Mouse (Mus musculus): ENCODE measurements around the gene Tjp2. TPM values are rescaled to one million over a fixed set of nuclear protein-coding genes. Genes with fewer than 3 reads are reported as not detected.

Tjp2 gene
- total RNA-seq, 2 experiments from 2014 or later, result 21.8 to 23.2 TPM

DNA sequence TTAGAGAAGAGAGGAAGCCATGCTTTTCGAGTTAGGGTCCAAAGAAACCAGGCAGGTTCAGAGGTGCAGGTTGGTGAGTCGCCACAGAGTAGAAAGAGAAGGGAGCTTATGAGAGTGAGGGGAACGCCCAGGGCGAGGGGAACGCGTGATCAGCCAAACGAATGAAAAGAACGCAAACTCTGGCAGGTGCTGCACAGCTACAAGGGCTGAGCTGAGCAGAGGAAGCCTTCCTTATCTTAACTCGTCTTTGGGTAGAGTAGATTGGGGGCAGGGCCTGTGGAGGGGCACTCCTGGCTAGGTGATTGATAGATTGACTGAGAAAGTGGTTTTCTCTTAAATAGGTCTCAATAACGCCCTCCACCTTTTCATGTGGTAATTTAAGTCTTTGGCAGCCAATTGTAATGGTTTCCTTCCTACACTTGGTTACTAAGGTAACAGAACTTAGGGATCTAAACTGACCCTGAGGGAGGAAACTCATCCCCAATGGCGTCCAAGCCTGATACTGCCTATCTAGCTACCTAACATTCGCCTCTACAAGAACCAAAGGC is 160.4 kb downstream of the Tjp2 start:
- DNase-seq (ENCODE audit: low spot score in 2 of 2), result no peak

DNA sequence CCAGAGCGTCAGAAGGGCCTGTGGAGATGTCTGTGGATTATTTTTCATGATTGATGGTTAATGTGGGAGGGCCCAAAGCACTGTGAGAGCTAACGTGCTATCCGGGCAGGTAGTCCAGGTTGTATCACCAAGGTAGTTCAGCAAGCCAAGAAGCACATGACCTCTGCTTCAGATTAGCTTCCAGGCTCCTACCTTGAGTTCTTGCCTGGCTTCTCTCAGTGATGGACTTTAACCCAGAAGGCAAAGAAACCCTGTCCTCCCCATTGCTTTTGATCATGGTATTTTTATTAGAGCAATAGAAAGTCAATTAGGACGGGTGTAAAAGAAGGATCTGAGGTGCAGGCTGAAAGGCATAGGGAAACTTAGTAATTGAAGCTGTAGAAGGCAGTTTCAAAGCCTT is 161.2 kb downstream of the Tjp2 start:
- no peak for DNase-seq (ENCODE audit: low spot score in 2 of 2)

DNA sequence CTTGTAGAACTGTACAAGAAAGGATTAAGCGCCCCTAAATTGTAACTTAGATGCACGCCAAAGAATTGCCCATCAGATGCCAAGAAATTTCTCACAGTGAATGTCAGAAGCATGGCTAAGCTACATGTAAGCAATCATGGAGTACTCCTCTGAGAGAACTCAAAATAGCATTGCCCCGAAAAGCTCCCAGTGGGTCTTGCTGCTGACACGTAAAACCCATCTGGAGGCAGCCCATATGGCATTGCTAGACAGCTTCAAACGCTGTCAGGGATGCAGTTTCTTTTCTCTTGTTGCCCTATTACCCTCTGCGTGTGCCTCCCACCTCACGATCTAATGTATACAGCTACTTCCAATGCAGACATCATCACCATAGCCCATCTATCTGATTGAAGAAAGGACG is 166.0 kb downstream of the Tjp2 start:
- DNase-seq (ENCODE audit: low spot score in 2 of 2), result no peak

DNA sequence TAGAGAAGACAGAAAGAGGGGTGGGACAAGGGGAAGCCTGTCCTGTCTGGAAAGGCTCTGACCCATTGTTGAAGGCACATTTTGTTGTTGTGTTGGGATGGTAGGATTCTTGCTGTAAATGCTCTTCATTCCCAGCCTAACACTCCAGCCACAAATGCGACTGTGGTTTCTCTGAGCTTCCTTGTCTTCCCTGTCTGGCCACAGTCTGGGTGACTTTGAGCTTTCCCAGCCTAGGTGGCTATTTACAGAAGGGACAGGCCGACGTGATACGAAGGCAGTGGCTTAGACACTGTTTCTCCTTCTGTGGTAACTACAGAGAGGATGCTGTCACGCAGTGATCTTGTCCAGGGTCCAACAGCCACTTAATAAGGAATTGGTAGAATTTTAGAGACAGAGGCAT is 166.8 kb downstream of the Tjp2 start:
- no peak for DNase-seq (ENCODE audit: low spot score in 2 of 2)

DNA sequence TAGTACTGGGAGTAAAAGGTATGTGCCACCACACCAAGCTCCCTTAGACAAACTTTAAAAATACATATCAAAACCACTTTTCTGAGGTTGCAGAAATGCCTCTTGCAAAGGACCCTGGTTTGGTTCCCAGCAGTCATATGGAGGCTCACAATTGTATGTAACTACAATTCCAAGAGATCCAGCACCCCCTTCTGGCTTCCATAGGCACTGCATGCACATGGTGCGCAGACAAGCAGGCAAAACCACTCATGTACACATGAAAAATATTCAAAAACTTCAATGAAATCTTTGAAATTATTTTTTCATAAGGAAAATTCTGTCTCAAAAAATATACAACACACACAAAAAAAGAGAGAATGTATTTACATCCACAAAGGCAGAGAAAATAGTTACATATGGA is 167.9 kb downstream of the Tjp2 start:
- no peak for DNase-seq (ENCODE audit: low spot score in 2 of 2)

DNA sequence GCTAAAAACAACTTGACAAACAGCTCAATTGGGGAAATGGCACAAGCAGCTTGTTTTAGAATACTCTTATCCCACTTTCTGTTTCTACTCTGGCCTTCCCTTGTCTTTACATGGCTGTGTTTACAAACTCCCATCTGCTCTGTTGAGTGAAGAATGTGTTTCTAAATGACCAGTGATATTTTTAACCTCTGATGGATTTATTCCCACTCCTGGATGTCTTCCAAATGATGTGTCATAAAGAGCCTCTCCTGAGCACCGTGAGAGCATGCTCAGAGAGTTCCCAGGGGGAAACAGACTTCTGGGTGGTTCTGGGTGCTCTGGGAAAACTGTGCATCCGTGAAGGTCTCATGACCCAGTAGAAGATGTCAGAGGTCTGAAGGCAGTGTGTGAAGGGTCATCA is 169.9 kb downstream of the Tjp2 start:
- DNase-seq (ENCODE audit: low spot score in 2 of 2), result no peak

DNA sequence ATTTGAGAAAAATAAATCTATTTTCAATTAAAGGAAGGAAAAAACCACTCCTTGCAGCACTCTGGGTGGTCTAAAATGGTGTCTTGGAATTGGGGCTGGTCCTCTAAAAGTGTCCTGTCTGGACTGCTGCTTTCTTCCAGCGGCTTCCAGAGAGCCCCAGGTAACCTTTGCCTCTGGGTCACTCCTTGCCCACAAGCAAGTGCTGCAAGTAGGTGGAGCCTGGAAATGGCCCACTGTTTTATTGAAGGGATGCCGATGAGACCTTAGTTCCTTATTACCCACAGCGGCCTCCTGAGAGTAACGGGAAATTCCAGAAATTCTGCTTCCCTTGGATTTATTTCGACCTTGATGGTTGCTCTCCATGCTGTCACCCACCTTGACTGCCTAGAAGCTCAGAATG is 170.6 kb downstream of the Tjp2 start:
- DNase-seq (ENCODE audit: low spot score in 2 of 2), result no peak

DNA sequence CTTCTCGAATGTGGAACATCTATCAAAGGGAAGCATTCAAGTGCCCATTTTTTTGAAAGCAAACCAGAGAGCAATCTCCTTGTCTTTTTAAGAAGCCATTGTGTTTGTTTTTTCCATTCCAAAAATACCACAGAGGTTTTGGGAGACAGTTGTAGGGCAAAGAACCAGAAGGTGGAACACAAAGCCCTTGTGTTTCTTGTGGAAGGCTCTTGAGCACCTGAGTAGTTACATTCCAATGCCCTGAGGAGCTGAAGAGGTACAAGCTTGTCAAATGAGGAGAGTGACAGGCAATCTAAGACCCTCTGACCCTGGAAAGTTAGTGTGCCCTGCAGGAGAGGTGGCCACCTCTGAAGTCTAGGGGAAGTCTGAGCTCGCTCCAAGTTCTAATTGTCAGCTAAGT is 174.3 kb downstream of the Tjp2 start:
- DNase-seq (ENCODE audit: low spot score in 2 of 2), result no peak

DNA sequence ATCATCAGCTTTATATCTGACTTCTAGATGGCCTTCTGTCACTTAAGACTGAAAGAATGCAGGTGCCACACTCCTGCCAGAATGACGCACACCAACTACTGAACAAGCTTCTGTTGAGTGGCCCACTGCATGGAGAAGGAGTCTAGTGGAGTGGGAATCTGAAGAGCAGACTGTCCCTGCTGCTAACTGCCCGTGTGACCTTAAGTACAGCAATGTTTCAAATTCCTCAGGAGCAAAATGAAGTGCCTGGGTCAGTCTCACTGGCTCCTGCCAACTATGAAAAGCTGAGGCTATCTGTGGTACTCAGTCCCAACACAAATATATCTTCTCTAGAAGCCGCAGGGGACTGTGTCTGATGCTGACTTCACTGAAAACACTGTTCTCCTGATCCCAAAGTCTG is 175.5 kb downstream of the Tjp2 start:
- no peak for DNase-seq (ENCODE audit: low spot score in 2 of 2)

DNA sequence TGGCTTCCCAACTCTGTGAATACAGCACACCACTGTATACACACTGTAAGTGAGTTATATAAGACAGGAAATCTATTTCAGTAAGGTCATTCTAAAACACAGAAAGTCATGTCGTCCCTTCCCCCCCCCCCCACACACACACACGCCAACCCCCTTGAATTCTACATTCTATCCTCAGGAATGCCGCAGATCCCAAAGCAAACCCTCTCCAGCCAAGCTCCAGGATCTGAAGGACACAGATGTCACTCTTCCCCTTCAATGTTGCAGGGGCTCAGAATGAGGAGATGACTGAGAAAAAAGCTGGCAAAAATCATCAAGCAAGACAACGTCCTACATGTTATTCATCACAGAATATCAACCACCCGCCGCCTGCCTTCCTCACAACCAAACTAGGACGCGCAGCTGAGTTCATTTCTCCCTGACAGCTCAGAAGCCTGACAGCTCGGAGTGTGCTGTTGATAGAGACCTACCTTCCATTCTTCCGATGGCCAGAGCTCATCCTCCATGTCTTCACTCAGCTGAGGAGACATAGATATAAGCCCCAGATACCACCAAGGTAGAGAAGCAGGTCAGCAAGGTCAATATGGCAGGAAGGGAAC is 178.3 kb downstream of the Tjp2 start:
- DNase-seq (ENCODE audit: low spot score in 2 of 2), result no peak

Other genes with a start within 250 kb of the Tjp2 start
- gene Fam189a2, start 194.0 kb downstream of the Tjp2 start, total RNA-seq (2021), result 1 to 10 TPM; 8.1 to 9.0 TPM
- gene Fxn, start 55.6 kb upstream of the Tjp2 start, total RNA-seq (2021), result 1 to 10 TPM; 6.9 to 9.5 TPM

Data from layer of hippocampus, adult 18-20 months (tissue).